Mouse (Mus musculus) heart, postnatal 0 days (tissue): ENCODE measurements around the gene Mast4.

ENCODE experiments used
- CTCF ChIP-seq: IDR thresholded peaks from 2 replicates; pipeline ENCODE4 v1.5.1; 2016; ENCODE audit warnings: antibody characterized with exemption, control low read depth, low read depth
- EP300 ChIP-seq: IDR thresholded peaks from 2 replicates; pipeline ENCODE4 v1.6.1; 2016; ENCODE audit warnings: antibody characterized with exemption, low read depth

GRCm38 (mm10) chr13:103014631-103015030 lies 319.7 kb downstream of the Mast4 start:
- TF ChIP-seq CTCF, result no peak
- 0 out of 2 replicates have a peak, but pooled peaks have one; percentile 27 for TF ChIP-seq EP300
